Mouse (Mus musculus): ENCODE measurements around the gene Atxn7l3. TPM values are rescaled to one million over a fixed set of nuclear protein-coding genes. Genes with fewer than 3 reads are reported as not detected.

Gene Atxn7l3
- polyA plus RNA-seq, 1 experiment from 2014 or later = 29.9 TPM

- peaks cover 30% of the 10 kb centered on the region for H3K4me1 ChIP-seq (replicated peaks)
- H3K27ac ChIP-seq = peak overlapping the region; percentile 99
- H3K27me3 ChIP-seq = no peaks in the 10 kb centered on the region
- peak overlapping the region; percentile 100 for H3K9ac ChIP-seq
- WGBS = 2% methylated on average over 61 of the region's 87 CpGs
- peak overlapping the region; percentile 80 for H3K4me2 ChIP-seq
- peaks cover 32% of the 10 kb centered on the region for H3K36me3 ChIP-seq
- no peaks in the 10 kb centered on the region for H3K9me3 ChIP-seq
- no peak for ATAC-seq (ENCODE audit: low FRiP score)
- peak overlapping the region; percentile 98 for H3K4me3 ChIP-seq
These were observed 21.0 kb upstream of the Atxn7l3 start for GRCm38 (mm10) chr11:102317298-102317900.

GRCm38 (mm10) chr11:102316572-102317297, 20.3 kb upstream of the Atxn7l3 start:
- peak; percentile 51 for ATAC-seq (ENCODE audit: low FRiP score)
- H3K4me2 ChIP-seq = peak overlapping the region; percentile 80
- peaks cover 39% of the 10 kb centered on the region for H3K36me3 ChIP-seq

DNA sequence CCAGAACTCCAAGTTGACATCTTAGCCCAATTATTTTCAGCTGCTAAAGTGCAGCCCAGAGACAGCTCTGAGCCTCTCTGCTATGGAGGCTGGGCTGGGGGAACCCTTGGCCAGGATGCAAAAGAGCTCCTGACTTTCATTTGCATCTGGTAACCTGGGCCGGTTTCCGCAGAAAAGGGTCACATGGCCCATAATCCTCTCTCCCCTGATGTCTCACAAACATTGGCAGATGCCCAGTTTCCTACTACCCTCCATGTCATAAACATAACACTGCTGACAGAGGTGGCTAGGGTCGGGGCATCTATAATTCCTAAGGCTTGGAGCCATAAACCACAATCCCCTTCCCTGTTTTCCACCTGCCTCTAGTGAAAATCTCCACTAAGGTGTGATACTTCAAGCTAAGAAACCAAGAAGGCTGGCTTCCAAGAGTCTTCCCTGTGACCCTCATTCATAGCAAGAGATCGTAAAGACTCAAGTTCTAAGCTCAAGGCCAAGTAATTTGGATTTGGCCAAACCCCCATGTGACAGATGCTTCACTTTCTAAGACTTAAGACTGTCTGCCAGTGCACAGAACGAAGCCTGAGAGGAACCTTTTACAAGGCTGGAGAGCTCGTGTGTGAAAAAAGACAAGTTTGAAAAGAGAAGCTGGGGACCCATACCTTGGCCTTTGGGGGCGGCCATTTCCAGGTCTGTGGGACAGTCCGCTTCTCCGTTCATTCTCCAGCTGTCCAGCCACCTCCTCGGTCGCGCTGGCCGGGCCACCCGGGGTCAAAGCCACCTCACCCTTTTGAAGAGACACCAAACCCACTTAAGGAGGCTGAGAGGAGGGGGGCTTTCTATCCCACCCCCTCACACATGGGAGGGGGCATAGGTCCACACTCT, 19.5 kb upstream of the Atxn7l3 start:
- Histone ChIP-seq H3K36me3 (peaks cover 46% of the 10 kb centered on the region), H3K27ac (peak overlapping the region; percentile 99), H3K4me1 (replicated peaks) (peaks cover 27% of the 10 kb centered on the region), H3K9ac (peak overlapping the region; percentile 100), H3K27me3 (no peaks in the 10 kb centered on the region), H3K9me3 (no peaks in the 10 kb centered on the region), H3K4me3 (peak overlapping the region; percentile 98), H3K4me2 (peak overlapping the region; percentile 80)
- WGBS = 15% methylated on average over 14 of the region's 14 CpGs
- no peak for ATAC-seq (ENCODE audit: low FRiP score)

More at GRCm38 (mm10) chr11:102316572-102317297, 20.3 kb upstream of the Atxn7l3 start:
- peak overlapping the region; percentile 100 for H3K9ac ChIP-seq
- no peaks in the 10 kb centered on the region for H3K9me3 ChIP-seq
- no peaks in the 10 kb centered on the region for H3K27me3 ChIP-seq
- WGBS = 0% methylated on average over 27 of the region's 80 CpGs
- peak overlapping the region; percentile 98 for H3K4me3 ChIP-seq
- H3K27ac ChIP-seq = peak overlapping the region; percentile 99
- peaks cover 30% of the 10 kb centered on the region for H3K4me1 ChIP-seq (replicated peaks)

GRCm38 (mm10) chr11:102314321-102314720, 17.9 kb upstream of the Atxn7l3 start:
- Histone ChIP-seq H3K27me3 (no peaks in the 10 kb centered on the region), H3K9ac (no peak overlapping the region), H3K4me3 (no peak overlapping the region), H3K4me1 (replicated peaks) (peaks cover 35% of the 10 kb centered on the region), H3K9me3 (no peaks in the 10 kb centered on the region), H3K27ac (no peak overlapping the region), H3K36me3 (peaks cover 62% of the 10 kb centered on the region), H3K4me2 (no peak overlapping the region)
- WGBS = 93% methylated on average over 12 of the region's 12 CpGs
- ATAC-seq (ENCODE audit: low FRiP score) = no peak

DNA sequence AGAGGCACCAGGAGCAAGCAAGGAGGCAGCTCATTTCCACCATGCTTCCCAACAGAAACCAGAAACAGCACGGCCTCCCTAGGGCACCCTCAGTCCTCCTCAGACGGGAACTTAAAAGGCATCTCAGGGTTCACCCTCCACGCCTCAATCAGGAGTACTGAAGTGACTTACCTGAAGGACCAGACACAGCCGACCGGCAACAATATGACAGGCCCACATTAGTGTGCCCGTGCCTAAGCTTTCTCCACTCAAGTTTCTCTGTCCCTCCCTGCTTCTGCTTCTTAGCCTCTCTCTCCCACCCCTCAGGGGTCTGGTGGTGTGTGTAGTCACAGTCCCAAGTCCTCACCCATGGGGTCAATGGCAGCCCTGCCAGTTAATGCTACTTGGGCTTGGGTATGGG, 16.2 kb upstream of the Atxn7l3 start:
- Histone ChIP-seq H3K36me3 (peaks cover 70% of the 10 kb centered on the region), H3K27me3 (no peaks in the 10 kb centered on the region), H3K27ac (no peak overlapping the region), H3K9me3 (no peaks in the 10 kb centered on the region), H3K9ac (peak overlapping the region; percentile 51; the same call in 1 of the 2 replicates), H3K4me2 (no peak overlapping the region), H3K4me3 (no peak overlapping the region), H3K4me1 (replicated peaks) (peaks cover 43% of the 10 kb centered on the region)
- WGBS = 89% methylated on average over 6 of the region's 6 CpGs
- ATAC-seq (ENCODE audit: low FRiP score) = no peak

DNA sequence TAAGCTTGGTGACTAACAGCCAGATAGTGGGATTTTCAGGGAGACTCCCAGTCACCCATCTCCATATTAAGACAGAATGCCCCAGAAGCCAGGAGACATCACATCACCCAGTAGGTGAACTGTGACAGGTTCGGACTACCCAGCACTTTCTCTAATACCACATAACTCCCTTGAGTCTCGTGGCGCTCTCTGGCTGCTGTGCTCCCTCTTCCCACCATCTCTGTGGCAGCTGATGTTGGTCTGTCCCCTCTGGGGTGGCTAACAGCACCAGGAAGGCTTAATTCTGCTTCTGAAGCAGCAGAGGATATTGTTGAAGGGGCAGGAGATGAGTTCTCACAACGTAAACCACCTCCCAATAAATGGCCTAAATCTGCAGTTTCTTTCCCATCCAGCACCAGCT, 15.5 kb upstream of the Atxn7l3 start:
- H3K36me3 ChIP-seq = peaks cover 76% of the 10 kb centered on the region
- no peak for ATAC-seq (ENCODE audit: low FRiP score)
- peak overlapping the region; percentile 51 for H3K9ac ChIP-seq
- no peak overlapping the region for H3K27ac ChIP-seq
- H3K4me3 ChIP-seq = no peak overlapping the region
- no peaks in the 10 kb centered on the region for H3K9me3 ChIP-seq
- H3K4me1 ChIP-seq (replicated peaks) = peaks cover 43% of the 10 kb centered on the region
- H3K4me2 ChIP-seq = no peak overlapping the region
- no peaks in the 10 kb centered on the region for H3K27me3 ChIP-seq
- 92% methylated on average over 4 of the region's 4 CpGs for WGBS

GRCm38 (mm10) chr11:102310768-102311695, 14.6 kb upstream of the Atxn7l3 start:
- Histone ChIP-seq H3K4me1 (replicated peaks) (peaks cover 38% of the 10 kb centered on the region), H3K4me2 (no peak overlapping the region), H3K9me3 (no peaks in the 10 kb centered on the region), H3K27ac (no peak overlapping the region), H3K9ac (peak overlapping the region; percentile 55), H3K27me3 (no peaks in the 10 kb centered on the region), H3K4me3 (no peak overlapping the region), H3K36me3 (peaks cover 85% of the 10 kb centered on the region)
- 41% methylated on average over 37 of the region's 38 CpGs for WGBS
- ATAC-seq (ENCODE audit: low FRiP score) = no peak

DNA sequence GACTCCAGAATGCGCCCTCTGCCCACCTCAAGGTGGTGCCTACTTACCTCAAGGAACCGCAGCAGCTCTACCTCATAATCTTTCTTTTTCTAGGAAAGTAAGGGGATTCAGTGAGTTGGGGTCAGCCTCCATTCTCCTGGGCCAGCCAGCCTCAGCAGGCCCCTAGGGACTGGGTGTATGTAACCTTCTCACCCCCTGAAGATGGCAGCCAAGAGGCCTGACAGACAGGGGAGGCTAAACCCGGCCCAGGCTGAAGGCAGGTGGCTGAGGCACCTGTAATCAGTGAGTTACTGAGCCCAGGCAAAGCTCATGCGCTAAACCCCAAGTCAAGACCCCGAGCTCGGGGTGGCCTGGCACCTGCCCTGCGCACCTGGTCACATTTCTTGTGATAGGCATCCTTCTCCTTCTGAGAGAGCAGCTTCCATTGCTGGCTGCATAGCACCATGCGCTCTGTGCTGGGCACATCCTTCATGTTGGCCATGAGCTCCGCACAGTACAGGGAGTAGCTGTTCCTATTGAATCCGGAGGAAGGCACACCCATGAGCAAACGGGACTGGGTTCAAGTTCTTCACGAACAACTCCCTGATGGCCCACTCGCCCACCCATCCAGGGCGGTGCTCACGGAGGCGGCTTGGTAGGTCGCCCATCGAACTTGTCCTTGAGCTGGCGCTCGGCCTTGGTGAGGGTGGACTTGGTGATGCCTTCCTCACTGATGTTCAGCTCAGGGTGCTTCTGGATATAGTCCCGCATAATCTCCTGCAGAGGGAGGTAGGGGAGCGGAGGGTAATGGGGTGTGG, 13.6 kb upstream of the Atxn7l3 start:
- peak overlapping the region; percentile 58; the same call in 1 of the 2 replicates for H3K9ac ChIP-seq
- 87% methylated on average over 22 of the region's 22 CpGs for WGBS
- peaks cover 28% of the 10 kb centered on the region for H3K4me1 ChIP-seq (replicated peaks)
- ATAC-seq (ENCODE audit: low FRiP score) = no peak
- H3K4me2 ChIP-seq = peak overlapping the region; percentile 51; the same call in 1 of the 2 replicates
- peaks cover 83% of the 10 kb centered on the region for H3K36me3 ChIP-seq
- H3K27me3 ChIP-seq = no peaks in the 10 kb centered on the region
- H3K4me3 ChIP-seq = peak overlapping the region; percentile 35; the same call in 1 of the 2 replicates
- no peaks in the 10 kb centered on the region for H3K9me3 ChIP-seq
- no peak overlapping the region; the same call in 1 of the 2 replicates for H3K27ac ChIP-seq

DNA sequence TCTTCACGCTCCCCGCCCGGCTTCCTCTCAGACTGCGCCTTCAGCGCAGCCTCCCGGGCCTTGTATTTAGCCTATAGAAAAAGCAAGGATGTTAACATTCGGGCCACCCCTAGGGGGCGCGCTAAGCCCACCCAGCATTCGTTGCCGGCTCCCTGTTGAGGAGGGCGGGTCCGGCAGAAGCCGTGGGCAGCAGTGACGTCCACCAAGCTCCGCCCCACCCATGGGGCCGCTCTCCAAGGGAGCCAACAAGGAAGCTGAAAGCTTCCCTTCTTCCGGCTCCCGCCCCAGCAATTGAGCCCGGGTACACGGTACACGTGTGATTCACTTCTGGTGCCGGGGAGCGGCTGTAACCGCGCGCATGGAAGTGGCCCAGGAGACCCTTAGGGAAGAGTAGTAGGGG, 12.5 kb upstream of the Atxn7l3 start:
- H3K36me3 ChIP-seq = peaks cover 73% of the 10 kb centered on the region
- H3K9me3 ChIP-seq = no peaks in the 10 kb centered on the region
- peak overlapping the region; percentile 35 for H3K4me3 ChIP-seq
- no peaks in the 10 kb centered on the region for H3K27me3 ChIP-seq
- peak overlapping the region; percentile 58 for H3K9ac ChIP-seq
- peaks cover 26% of the 10 kb centered on the region for H3K4me1 ChIP-seq (replicated peaks)
- H3K27ac ChIP-seq = peak overlapping the region; percentile 76
- WGBS = under 1% methylated on average over 27 of the region's 27 CpGs
- peak overlapping the region; percentile 51 for H3K4me2 ChIP-seq
- ATAC-seq (ENCODE audit: low FRiP score) = peak; percentile 92

DNA sequence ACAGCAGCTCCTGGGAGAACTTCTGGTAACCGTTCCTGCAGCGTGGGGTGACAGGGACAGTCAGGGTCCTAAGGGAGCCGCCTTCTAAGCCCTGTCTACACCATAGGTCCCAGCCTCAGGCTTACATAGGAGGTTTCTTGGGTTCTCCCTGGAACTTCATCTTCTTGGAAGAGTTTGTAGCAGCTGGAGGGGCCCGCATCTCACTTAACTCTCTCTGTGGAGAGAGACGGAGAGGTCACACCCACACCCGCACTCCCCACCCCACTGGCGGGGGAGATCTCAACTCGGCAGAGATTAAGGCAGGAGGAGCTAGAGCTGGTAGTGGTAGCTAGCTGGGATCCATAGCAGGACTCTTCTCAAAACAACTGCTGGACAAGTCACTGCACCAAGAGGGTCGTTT, 11.7 kb upstream of the Atxn7l3 start:
- Histone ChIP-seq H3K4me2 (no peak overlapping the region), H3K4me1 (replicated peaks) (peaks cover 26% of the 10 kb centered on the region), H3K4me3 (no peak overlapping the region), H3K36me3 (peaks cover 64% of the 10 kb centered on the region), H3K9ac (0 out of 2 replicates have a peak overlapping the region, but pooled peaks have one; percentile 5), H3K27ac (no peak overlapping the region), H3K9me3 (no peaks in the 10 kb centered on the region), H3K27me3 (no peaks in the 10 kb centered on the region)
- ATAC-seq (ENCODE audit: low FRiP score) = no peak
- 88% methylated on average over 9 of the region's 9 CpGs for WGBS

- no peak overlapping the region for H3K4me3 ChIP-seq
- no peak for ATAC-seq (ENCODE audit: low FRiP score)
- no peaks in the 10 kb centered on the region for H3K27me3 ChIP-seq
- peaks cover 37% of the 10 kb centered on the region for H3K36me3 ChIP-seq
- H3K27ac ChIP-seq = no peak overlapping the region
- no peak overlapping the region for H3K9ac ChIP-seq
- H3K4me2 ChIP-seq = no peak overlapping the region
- WGBS = 56% methylated on average over 2 of the region's 3 CpGs
- H3K9me3 ChIP-seq = no peaks in the 10 kb centered on the region
- H3K4me1 ChIP-seq (replicated peaks) = peaks cover 17% of the 10 kb centered on the region
These were observed 8.9 kb upstream of the Atxn7l3 start for GRCm38 (mm10) chr11:102305359-102305758.

All from hindbrain, embryonic 13.5 days (tissue).